ENCODE assay signal across 8 mouse cellular contexts in genomic region chr9:14381353-14382055, GRCm38 (mm10). TPM values are rescaled to one million over a fixed set of nuclear protein-coding genes. Genes with fewer than 3 reads are reported as not detected.
DNase-seq lines count a peak whose midpoint lies in the region; ATAC-seq and TF ChIP-seq lines count a peak whose summit lies in the region.

Endod1 (minus strand) TSS chr9:14381507.

- H3K9ac ChIP-seq in intestine, postnatal 0 days (ENCODE audit: low read depth, low read length) = peak within 1 kb of the TSS; percentile 85
- peak within 1 kb of the TSS; percentile 73 for H3K9ac ChIP-seq in limb, embryonic 11.5 days (ENCODE audit: low read length)

- H3K27ac ChIP-seq in intestine, postnatal 0 days (ENCODE audit: low read depth, low read length) = peak within 1 kb of the TSS; percentile 90
- H3K27ac ChIP-seq in limb, embryonic 11.5 days (replicated peaks; ENCODE audit: low read depth, low read length) = no peak within 1 kb of the TSS
- H3K27ac ChIP-seq in midbrain, embryonic 10.5 days (replicated peaks) = peak within 1 kb of the TSS; percentile 86

- H3K4me3 ChIP-seq in intestine, postnatal 0 days (ENCODE audit: low read depth, low read length) = peak within 1 kb of the TSS; percentile 77
- peak within 1 kb of the TSS; percentile 61 for H3K4me3 ChIP-seq in limb, embryonic 11.5 days (ENCODE audit: low read depth, low read length)
- H3K4me3 ChIP-seq in midbrain, embryonic 10.5 days = peak within 1 kb of the TSS; percentile 78

- no peaks in the 10 kb centered on the region for H3K27me3 ChIP-seq in intestine, postnatal 0 days (replicated peaks; ENCODE audit: control insufficient read depth, insufficient read depth, low read length)
- H3K27me3 ChIP-seq in limb, embryonic 11.5 days (ENCODE audit: control insufficient read depth, insufficient read depth, low read length) = no peaks in the 10 kb centered on the region
- peaks cover 22% of the 10 kb centered on the region for H3K27me3 ChIP-seq in midbrain, embryonic 10.5 days (ENCODE audit: low read depth, poor library complexity, severe bottlenecking)

- H3K9me3 ChIP-seq in intestine, postnatal 0 days (ENCODE audit: control insufficient read depth) = no peaks in the 10 kb centered on the region
- H3K9me3 ChIP-seq in limb, embryonic 11.5 days (ENCODE audit: control insufficient read depth, low read length) = no peaks in the 10 kb centered on the region
- H3K9me3 ChIP-seq in midbrain, embryonic 10.5 days (replicated peaks) = no peaks in the 10 kb centered on the region

- ATAC-seq in granulocyte monocyte progenitor cell, adult 5-6 weeks (replicated peaks; ENCODE audit: poor library complexity, severe bottlenecking) = peak; percentile 46
- ATAC-seq in intestine, postnatal 0 days = peak; percentile 24; the same call in 1 of the 2 replicates
- ATAC-seq in limb, embryonic 11.5 days (ENCODE audit: insufficient number of reproducible peaks, low FRiP score, low TSS enrichment, low read depth) = 0 out of 2 replicates have a peak, but pooled peaks have one; percentile 20

- DNase-seq in thymus, postnatal 14 days = peak; percentile 9
- no peak for DNase-seq in thymus, postnatal 0 days (ENCODE audit: low spot score)
- peak; percentile 50 to 62 for DNase-seq in cerebellum, postnatal 14 days
- peak; percentile 41 for DNase-seq in limb, embryonic 11.5 days (ENCODE audit: low spot score)
- peak; percentile 64 for DNase-seq in midbrain, embryonic 10.5 days (ENCODE audit: low spot score)
- peak; percentile 51 for DNase-seq in testis, postnatal 10 days (ENCODE audit: low spot score)

- no peak for TF ChIP-seq CTCF in intestine, postnatal 0 days (IDR thresholded peaks at IDR 0.05; ENCODE audit: low read depth)

- no peaks in the 10 kb centered on the region for H3K36me3 ChIP-seq in intestine, postnatal 0 days (ENCODE audit: control insufficient read depth, insufficient read depth)
- no peaks in the 10 kb centered on the region for H3K36me3 ChIP-seq in limb, embryonic 11.5 days (ENCODE audit: control insufficient read depth, insufficient read depth, low read length)
- no peaks in the 10 kb centered on the region for H3K36me3 ChIP-seq in midbrain, embryonic 10.5 days

- 3% methylated on average over 8 of the region's 8 CpGs for WGBS in intestine, postnatal 0 days
- WGBS in limb, embryonic 11.5 days = 10% methylated on average over 8 of the region's 8 CpGs
- WGBS in midbrain, embryonic 10.5 days = 8% methylated on average over 8 of the region's 8 CpGs

- H3K4me2 ChIP-seq in intestine, postnatal 0 days (replicated peaks; ENCODE audit: low read depth) = peak within 1 kb of the TSS; percentile 98
- H3K4me2 ChIP-seq in limb, embryonic 11.5 days (ENCODE audit: low read depth, severe bottlenecking) = peak within 1 kb of the TSS; percentile 86

- H3K4me1 ChIP-seq in intestine, postnatal 0 days (replicated peaks; ENCODE audit: control insufficient read depth, insufficient read depth, low read length) = peaks cover 13% of the 10 kb centered on the region; the same call in 1 of the 2 replicates
- H3K4me1 ChIP-seq in limb, embryonic 11.5 days (ENCODE audit: control insufficient read depth, insufficient read depth, low read length) = no peaks in the 10 kb centered on the region
- peaks cover 31% of the 10 kb centered on the region for H3K4me1 ChIP-seq in midbrain, embryonic 10.5 days

RNA-seq across cellular contexts. Expression of gene Endod1, which starts in this region (rescaled TPM):
- polyA plus RNA-seq in thymus, postnatal 0 days (2015; fragmentation: Nextera tagmentation; extraction: Ambion mirVana) = 8.8 and 9.6 TPM in 2 replicates
- 13.4 and 14.7 TPM in 2 replicates for total RNA-seq in granulocyte monocyte progenitor cell, adult 5-6 weeks (2014; fragmentation: Nextera tagmentation)
- total RNA-seq in granulocyte monocyte progenitor cell, adult 5-6 weeks (2017) = 17.3 and 18.4 TPM in 2 replicates
- polyA plus RNA-seq in intestine, postnatal 0 days (2015; fragmentation: Nextera tagmentation; extraction: Ambion mirVana) = 36.8 and 39.0 TPM in 2 replicates
- polyA plus RNA-seq in limb, embryonic 11.5 days (2014; fragmentation: Nextera tagmentation; extraction: Ambion mirVana) = 6.1 and 6.3 TPM in 2 replicates
- 6.6 and 7.8 TPM in 2 replicates for polyA plus RNA-seq in midbrain, embryonic 10.5 days (2016; fragmentation: Nextera tagmentation; extraction: Ambion mirVana)
